ENCODE assay signal across 15 mouse cellular contexts in genomic region chr14:62177509-62177908, GRCm38 (mm10).
DNase-seq lines count a peak whose midpoint lies in the region; ATAC-seq and TF ChIP-seq lines count a peak whose summit lies in the region.
"Had no signal": no experiment of that assay in that cellular context is flagged by ENCODE, and none has a peak within 500 bp of the region (broad histone marks: within the 10 kb centered on the region; RNA-seq: fewer than 3 reads in every experiment).

No protein-coding gene starts in this region.

- WGBS in kidney, embryonic 15.5 days, result 84% methylated on average over 5 of the region's 5 CpGs

- TF ChIP-seq CTCF in left cerebral cortex, adult 2 months (IDR thresholded peaks at IDR 0.05), result no peak

- H3K4me3 ChIP-seq in left cerebral cortex, adult 2 months, result no peak overlapping the region
- H3K4me3 ChIP-seq in kidney, embryonic 15.5 days (replicated peaks), result no peak overlapping the region
- H3K4me3 ChIP-seq: erythroblast, embryonic 14.5 days; hindbrain, embryonic 15.5 days; liver, embryonic 15.5 days; midbrain, embryonic 12.5 days had no signal

- H3K4me1 ChIP-seq in kidney, embryonic 15.5 days, result peaks cover 5% of the 10 kb centered on the region; the same call in 1 of the 2 replicates
- H3K4me1 ChIP-seq: liver, embryonic 15.5 days had no signal

- H3K27me3 ChIP-seq in kidney, embryonic 15.5 days, result no peaks in the 10 kb centered on the region
- H3K27me3 ChIP-seq: hindbrain, embryonic 15.5 days; liver, embryonic 15.5 days; midbrain, embryonic 12.5 days had no signal

- H3K36me3 ChIP-seq in kidney, embryonic 15.5 days, result no peaks in the 10 kb centered on the region
- H3K36me3 ChIP-seq: hindbrain, embryonic 15.5 days; liver, embryonic 15.5 days; midbrain, embryonic 12.5 days had no signal

- no peaks in the 10 kb centered on the region for H3K9me3 ChIP-seq in kidney, embryonic 15.5 days (replicated peaks)
- H3K9me3 ChIP-seq: hindbrain, embryonic 15.5 days; liver, embryonic 15.5 days; midbrain, embryonic 12.5 days had no signal

- peak; percentile 4 for DNase-seq in cerebellum, adult 11-12 months
- DNase-seq in cerebellum, postnatal 36 days, result no peak
- peak; percentile 47 for DNase-seq in left cerebral cortex, adult 11 months (ENCODE audit: low spot score)
- DNase-seq in left cerebral cortex, adult 2 months (ENCODE audit: extremely low spot score in 1 of 2, low spot score in 2 of 2), result no peak
- peak; percentile 69 to 75 for DNase-seq in gastrocnemius, postnatal 36 days
- peak; percentile 76 for DNase-seq in lung, postnatal 10 days
- DNase-seq in ovary, postnatal 10 days (ENCODE audit: low spot score), result no peak
- DNase-seq: thymus, adult 2 months had no signal

- H3K9ac ChIP-seq in kidney, embryonic 15.5 days, result no peak overlapping the region
- H3K9ac ChIP-seq: hindbrain, embryonic 15.5 days; liver, embryonic 15.5 days; midbrain, embryonic 12.5 days had no signal

- no peak overlapping the region for H3K4me2 ChIP-seq in kidney, embryonic 15.5 days
- H3K4me2 ChIP-seq: hindbrain, embryonic 15.5 days; liver, embryonic 15.5 days; midbrain, embryonic 12.5 days had no signal

- H3K27ac ChIP-seq in left cerebral cortex, adult 2 months, result no peak overlapping the region
- H3K27ac ChIP-seq in kidney, embryonic 15.5 days, result no peak overlapping the region
- H3K27ac ChIP-seq: hindbrain, embryonic 15.5 days; kidney, postnatal 0 days; liver, embryonic 15.5 days; midbrain, embryonic 12.5 days had no signal

- intact Hi-C loops in left cerebral cortex, adult 2 months (cut with DNase I), result no loop called here
- intact Hi-C loops in gastrocnemius, postnatal 36 days (cut with DNase I), result no loop called here

- ATAC-seq in kidney, embryonic 15.5 days (replicated peaks; ENCODE audit: low FRiP score), result no peak
- ATAC-seq: activated CD4-positive, CD25-positive, alpha-beta regulatory T cell, adult 4 months had no signal

Comparison
In these comparisons a context has a peak if more than half of its experiments do, and no peak if none do; other contexts are left out.
1. DNase-seq: peak in cerebellum, adult 11-12 months (single experiment), left cerebral cortex, adult 11 months (single experiment), gastrocnemius, postnatal 36 days (2 of 2) and lung, postnatal 10 days (single experiment); none in cerebellum, postnatal 36 days (0 of 2), left cerebral cortex, adult 2 months (0 of 2) and ovary, postnatal 10 days (single experiment).